In the genomic region with DNA sequence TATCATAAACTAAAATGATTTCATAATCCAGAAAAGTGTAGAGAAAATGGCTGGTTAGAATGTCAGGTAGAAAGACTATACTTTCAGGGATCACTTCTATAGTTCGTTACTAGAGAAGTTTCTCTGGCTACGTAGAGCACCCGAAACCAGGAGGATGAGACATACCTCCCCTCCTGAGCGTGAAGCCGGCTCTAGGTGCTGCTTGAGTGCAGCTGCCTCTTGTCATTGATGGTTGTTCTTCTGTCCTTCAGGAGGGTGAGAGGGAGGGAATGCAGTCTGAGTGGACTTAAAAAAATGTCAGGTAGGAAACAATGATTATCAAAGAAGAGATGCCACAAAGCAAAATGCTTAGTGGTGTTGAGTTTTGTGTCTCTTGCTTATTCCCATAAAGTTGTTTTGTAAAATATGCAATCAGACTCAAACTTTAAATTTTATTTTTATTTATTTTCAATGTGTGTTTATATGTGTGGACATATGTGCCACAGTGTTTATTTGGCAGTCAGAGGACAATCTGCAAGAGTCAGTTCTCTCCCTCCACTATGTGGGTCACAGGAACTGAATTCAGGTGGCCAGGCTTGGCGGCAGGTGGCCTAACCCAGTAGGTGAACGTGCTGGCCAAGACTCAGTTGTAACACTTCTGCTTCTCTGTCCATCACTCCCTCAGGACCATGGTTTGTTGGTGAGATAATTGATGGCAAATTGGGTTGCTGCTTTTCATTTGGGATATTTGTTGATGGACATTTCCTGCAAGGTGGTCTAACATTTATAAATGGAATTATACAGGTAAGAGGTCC, we compare ENCODE assay signal across 18 mouse cellular contexts. TPM values are rescaled to one million over a fixed set of nuclear protein-coding genes. Genes with fewer than 3 reads are reported as not detected.
"Had no signal": no experiment of that assay in that cellular context is flagged by ENCODE, and none has a peak within 500 bp of the region (broad histone marks: within the 10 kb centered on the region; RNA-seq: fewer than 3 reads in every experiment).

No protein-coding gene starts in this region.

- DNase-seq: kidney, postnatal 25 days; layer of hippocampus, adult 9-11 months; layer of hippocampus, postnatal 36 days; lung, postnatal 10 days; lung, postnatal 4 days; midbrain, embryonic 14.5 days; right cerebral cortex, adult 18-20 months; right cerebral cortex, postnatal 4 days; spleen, adult 18-20 months had no signal

- H3K9me3 ChIP-seq: limb, embryonic 15.5 days; liver, embryonic 12.5 days; midbrain, embryonic 10.5 days; neural tube, embryonic 15.5 days had no signal

- H3K4me3 ChIP-seq: limb, embryonic 15.5 days; liver, embryonic 12.5 days; midbrain, embryonic 10.5 days; myocyte; neural tube, embryonic 15.5 days had no signal

- H3K9ac ChIP-seq: limb, embryonic 15.5 days; liver, embryonic 12.5 days; lung, embryonic 14.5 days; neural tube, embryonic 15.5 days had no signal

- H3K27me3 ChIP-seq: limb, embryonic 15.5 days; liver, embryonic 12.5 days; neural tube, embryonic 15.5 days had no signal

- H3K27ac ChIP-seq: limb, embryonic 15.5 days; liver, embryonic 12.5 days; midbrain, embryonic 10.5 days; neural tube, embryonic 15.5 days had no signal

- H3K36me3 ChIP-seq: limb, embryonic 15.5 days; liver, embryonic 12.5 days; midbrain, embryonic 10.5 days had no signal

- H3K4me2 ChIP-seq: limb, embryonic 15.5 days; liver, embryonic 12.5 days; lung, embryonic 14.5 days; neural tube, embryonic 15.5 days had no signal

- ATAC-seq: liver, embryonic 12.5 days had no signal

RNA-seq across cellular contexts. Expression of a gene that starts 32.7 kb away (rescaled TPM):
- total RNA-seq: layer of hippocampus, adult 18-20 months; layer of hippocampus, postnatal 36 days; left cerebral cortex, adult 8-10 months; left cerebral cortex, postnatal 25 days had no signal
- polyA plus RNA-seq: myocyte had no signal
